Mouse (Mus musculus): ENCODE measurements around the gene Tprgl. TPM values are rescaled to one million over a fixed set of nuclear protein-coding genes. Genes with fewer than 3 reads are reported as not detected.

Tprgl gene
- polyA plus RNA-seq, 1 experiment from 2014 or later = 223 TPM

GRCm38 (mm10) chr4:154188948-154189347, 28.5 kb upstream of the Tprgl start:
- 78% methylated on average over 8 of the region's 8 CpGs for WGBS
- Histone ChIP-seq H3K9ac (ENCODE audit: low read depth, low read length) (no peak overlapping the region), H3K4me2 (ENCODE audit: low read length) (no peak overlapping the region), H3K9me3 (replicated peaks; ENCODE audit: control insufficient read depth, low read length, poor library complexity, severe bottlenecking) (no peaks in the 10 kb centered on the region), H3K27me3 (ENCODE audit: control insufficient read depth, insufficient read depth, low read depth, low read length) (no peaks in the 10 kb centered on the region), H3K36me3 (ENCODE audit: control insufficient read depth, insufficient read depth, low read length) (no peaks in the 10 kb centered on the region), H3K4me3 (ENCODE audit: low read depth, low read length) (no peak overlapping the region), H3K4me1 (ENCODE audit: control insufficient read depth, insufficient read depth, low read length) (no peaks in the 10 kb centered on the region), H3K27ac (ENCODE audit: low read length) (no peak overlapping the region)
- ATAC-seq = no peak

GRCm38 (mm10) chr4:154186002-154186537, 25.6 kb upstream of the Tprgl start:
- H3K4me1 ChIP-seq (ENCODE audit: control insufficient read depth, insufficient read depth, low read length) = no peaks in the 10 kb centered on the region
- no peaks in the 10 kb centered on the region for H3K27me3 ChIP-seq (ENCODE audit: control insufficient read depth, insufficient read depth, low read depth, low read length)
- no peak overlapping the region for H3K4me2 ChIP-seq (ENCODE audit: low read length)
- H3K36me3 ChIP-seq (ENCODE audit: control insufficient read depth, insufficient read depth, low read length) = no peaks in the 10 kb centered on the region
- H3K27ac ChIP-seq (ENCODE audit: low read length) = no peak overlapping the region
- no peak for ATAC-seq
- WGBS = 93% methylated on average over 11 of the region's 11 CpGs
- no peak overlapping the region for H3K4me3 ChIP-seq (ENCODE audit: low read depth, low read length)
- H3K9ac ChIP-seq (ENCODE audit: low read depth, low read length) = no peak overlapping the region
- no peaks in the 10 kb centered on the region for H3K9me3 ChIP-seq (replicated peaks; ENCODE audit: control insufficient read depth, low read length, poor library complexity, severe bottlenecking)

GRCm38 (mm10) chr4:154185001-154185400, 24.5 kb upstream of the Tprgl start:
- Histone ChIP-seq H3K27me3 (ENCODE audit: control insufficient read depth, insufficient read depth, low read depth, low read length) (no peaks in the 10 kb centered on the region), H3K36me3 (ENCODE audit: control insufficient read depth, insufficient read depth, low read length) (no peaks in the 10 kb centered on the region), H3K4me1 (ENCODE audit: control insufficient read depth, insufficient read depth, low read length) (no peaks in the 10 kb centered on the region), H3K9me3 (replicated peaks; ENCODE audit: control insufficient read depth, low read length, poor library complexity, severe bottlenecking) (no peaks in the 10 kb centered on the region), H3K27ac (ENCODE audit: low read length) (no peak overlapping the region), H3K4me3 (ENCODE audit: low read depth, low read length) (no peak overlapping the region), H3K4me2 (ENCODE audit: low read length) (no peak overlapping the region), H3K9ac (ENCODE audit: low read depth, low read length) (no peak overlapping the region)
- ATAC-seq = no peak
- WGBS = 84% methylated on average over 5 of the region's 5 CpGs

GRCm38 (mm10) chr4:154183566-154183965, 23.1 kb upstream of the Tprgl start:
- H3K36me3 ChIP-seq (ENCODE audit: control insufficient read depth, insufficient read depth, low read length) = no peaks in the 10 kb centered on the region
- H3K4me1 ChIP-seq (ENCODE audit: control insufficient read depth, insufficient read depth, low read length) = no peaks in the 10 kb centered on the region
- H3K4me2 ChIP-seq (ENCODE audit: low read length) = no peak overlapping the region
- no peak overlapping the region for H3K27ac ChIP-seq (ENCODE audit: low read length)
- H3K27me3 ChIP-seq (ENCODE audit: control insufficient read depth, insufficient read depth, low read depth, low read length) = no peaks in the 10 kb centered on the region
- no peak overlapping the region for H3K9ac ChIP-seq (ENCODE audit: low read depth, low read length)
- 76% methylated on average over 5 of the region's 5 CpGs for WGBS
- no peaks in the 10 kb centered on the region for H3K9me3 ChIP-seq (replicated peaks; ENCODE audit: control insufficient read depth, low read length, poor library complexity, severe bottlenecking)
- no peak for ATAC-seq
- H3K4me3 ChIP-seq (ENCODE audit: low read depth, low read length) = no peak overlapping the region

GRCm38 (mm10) chr4:154181001-154181400, 20.5 kb upstream of the Tprgl start:
- no peaks in the 10 kb centered on the region for H3K9me3 ChIP-seq (replicated peaks; ENCODE audit: control insufficient read depth, low read length, poor library complexity, severe bottlenecking)
- H3K9ac ChIP-seq (ENCODE audit: low read depth, low read length) = no peak overlapping the region
- no peaks in the 10 kb centered on the region for H3K36me3 ChIP-seq (ENCODE audit: control insufficient read depth, insufficient read depth, low read length)
- no peaks in the 10 kb centered on the region for H3K4me1 ChIP-seq (ENCODE audit: control insufficient read depth, insufficient read depth, low read length)
- ATAC-seq = no peak
- 93% methylated on average over 7 of the region's 7 CpGs for WGBS
- no peak overlapping the region for H3K27ac ChIP-seq (ENCODE audit: low read length)
- no peaks in the 10 kb centered on the region for H3K27me3 ChIP-seq (ENCODE audit: control insufficient read depth, insufficient read depth, low read depth, low read length)
- H3K4me3 ChIP-seq (ENCODE audit: low read depth, low read length) = no peak overlapping the region
- H3K4me2 ChIP-seq (ENCODE audit: low read length) = no peak overlapping the region

- peaks cover 7% of the 10 kb centered on the region; the same call in 1 of the 2 replicates for H3K27me3 ChIP-seq (ENCODE audit: control insufficient read depth, insufficient read depth, low read depth, low read length)
Measured at GRCm38 (mm10) chr4:154177257-154177656, 16.8 kb upstream of the Tprgl start.

GRCm38 (mm10) chr4:154171931-154172604, 11.6 kb upstream of the Tprgl start:
- Histone ChIP-seq H3K27me3 (ENCODE audit: control insufficient read depth, insufficient read depth, low read depth, low read length) (peaks cover 36% of the 10 kb centered on the region), H3K4me2 (ENCODE audit: low read length) (peak overlapping the region; percentile 95), H3K4me3 (ENCODE audit: low read depth, low read length) (0 out of 2 replicates have a peak overlapping the region, but pooled peaks have one; percentile 49), H3K27ac (ENCODE audit: low read length) (no peak overlapping the region), H3K9me3 (replicated peaks; ENCODE audit: control insufficient read depth, low read length, poor library complexity, severe bottlenecking) (no peaks in the 10 kb centered on the region), H3K9ac (ENCODE audit: low read depth, low read length) (no peak overlapping the region), H3K36me3 (ENCODE audit: control insufficient read depth, insufficient read depth, low read length) (no peaks in the 10 kb centered on the region), H3K4me1 (ENCODE audit: control insufficient read depth, insufficient read depth, low read length) (peaks cover 14% of the 10 kb centered on the region)
- 40% methylated on average over 13 of the region's 13 CpGs for WGBS
- ATAC-seq = no peak

More at GRCm38 (mm10) chr4:154177257-154177656, 16.8 kb upstream of the Tprgl start:
- 73% methylated on average over 8 of the region's 8 CpGs for WGBS
- ATAC-seq = no peak
- Histone ChIP-seq H3K4me1 (ENCODE audit: control insufficient read depth, insufficient read depth, low read length) (no peaks in the 10 kb centered on the region), H3K4me2 (ENCODE audit: low read length) (no peak overlapping the region), H3K9me3 (replicated peaks; ENCODE audit: control insufficient read depth, low read length, poor library complexity, severe bottlenecking) (no peaks in the 10 kb centered on the region), H3K36me3 (ENCODE audit: control insufficient read depth, insufficient read depth, low read length) (no peaks in the 10 kb centered on the region), H3K4me3 (ENCODE audit: low read depth, low read length) (no peak overlapping the region), H3K9ac (ENCODE audit: low read depth, low read length) (no peak overlapping the region), H3K27ac (ENCODE audit: low read length) (no peak overlapping the region)

GRCm38 (mm10) chr4:154171151-154171930, 10.9 kb upstream of the Tprgl start:
- no peaks in the 10 kb centered on the region for H3K9me3 ChIP-seq (replicated peaks; ENCODE audit: control insufficient read depth, low read length, poor library complexity, severe bottlenecking)
- peak overlapping the region; percentile 49 for H3K4me3 ChIP-seq (ENCODE audit: low read depth, low read length)
- peaks cover 14% of the 10 kb centered on the region for H3K4me1 ChIP-seq (ENCODE audit: control insufficient read depth, insufficient read depth, low read length)
- peak; percentile 32; the same call in 1 of the 2 replicates for ATAC-seq
- H3K4me2 ChIP-seq (ENCODE audit: low read length) = peak overlapping the region; percentile 95
- under 1% methylated on average over 36 of the region's 37 CpGs for WGBS
- no peak overlapping the region for H3K27ac ChIP-seq (ENCODE audit: low read length)
- H3K36me3 ChIP-seq (ENCODE audit: control insufficient read depth, insufficient read depth, low read length) = no peaks in the 10 kb centered on the region
- peak overlapping the region; percentile 58 for H3K9ac ChIP-seq (ENCODE audit: low read depth, low read length)
- H3K27me3 ChIP-seq (ENCODE audit: control insufficient read depth, insufficient read depth, low read depth, low read length) = peaks cover 36% of the 10 kb centered on the region

All from midbrain, embryonic 16.5 days (tissue).